8 mouse cellular contexts compared by ENCODE assay signal in genomic region chr5:83484135-83484534, GRCm38 (mm10).
DNase-seq lines count a peak whose midpoint lies in the region; ATAC-seq and TF ChIP-seq lines count a peak whose summit lies in the region.

No protein-coding gene starts in this region.

- H3K36me3 ChIP-seq in midbrain, embryonic 10.5 days, result no peaks in the 10 kb centered on the region
- H3K36me3 ChIP-seq in midbrain, embryonic 13.5 days, result no peaks in the 10 kb centered on the region

- H3K4me3 ChIP-seq in gastrocnemius, adult 2 months, result no peak overlapping the region
- no peak overlapping the region for H3K4me3 ChIP-seq in midbrain, embryonic 10.5 days
- H3K4me3 ChIP-seq in midbrain, embryonic 13.5 days (replicated peaks), result no peak overlapping the region
- no peak overlapping the region for H3K4me3 ChIP-seq in left cerebral cortex, adult 2 months

- no peaks in the 10 kb centered on the region for H3K9me3 ChIP-seq in midbrain, embryonic 10.5 days (replicated peaks)
- no peaks in the 10 kb centered on the region for H3K9me3 ChIP-seq in midbrain, embryonic 13.5 days

- no peak for ATAC-seq in midbrain, embryonic 13.5 days
- ATAC-seq in megakaryocyte-erythroid progenitor cell, adult 5-6 weeks (replicated peaks; ENCODE audit: low FRiP score, low TSS enrichment, poor library complexity, severe bottlenecking), result no peak

- H3K4me1 ChIP-seq in midbrain, embryonic 10.5 days, result no peaks in the 10 kb centered on the region
- no peaks in the 10 kb centered on the region for H3K4me1 ChIP-seq in midbrain, embryonic 13.5 days (replicated peaks)

- no peak overlapping the region for H3K4me2 ChIP-seq in midbrain, embryonic 13.5 days (replicated peaks)

- H3K27me3 ChIP-seq in midbrain, embryonic 10.5 days (ENCODE audit: low read depth, poor library complexity, severe bottlenecking), result no peaks in the 10 kb centered on the region
- no peaks in the 10 kb centered on the region for H3K27me3 ChIP-seq in midbrain, embryonic 13.5 days

- DNase-seq in gastrocnemius, adult 2 months, result no peak
- DNase-seq in gastrocnemius, adult 18-20 months (ENCODE audit: low spot score), result no peak
- peak; percentile 17 for DNase-seq in midbrain, embryonic 10.5 days (ENCODE audit: low spot score)
- DNase-seq in c-Kit-positive CD71-negative TER-119-negative erythroid progenitor cells, embryonic 14.5 days (ENCODE audit: low read depth), result peak; percentile 9
- DNase-seq in left cerebral cortex, adult 2 months (ENCODE audit: extremely low spot score in 1 of 2, low spot score in 2 of 2), result peak; percentile 26 to 29
- DNase-seq in adrenal gland, postnatal 25 days, result no peak

- no peak overlapping the region for H3K27ac ChIP-seq in gastrocnemius, adult 2 months
- no peak overlapping the region for H3K27ac ChIP-seq in midbrain, embryonic 10.5 days (replicated peaks)
- no peak overlapping the region for H3K27ac ChIP-seq in midbrain, embryonic 13.5 days
- no peak overlapping the region for H3K27ac ChIP-seq in left cerebral cortex, adult 2 months

- H3K9ac ChIP-seq in midbrain, embryonic 13.5 days (replicated peaks), result no peak overlapping the region

- WGBS in midbrain, embryonic 10.5 days, result 13% methylated on average over 1 of the region's 1 CpGs
- WGBS in midbrain, embryonic 13.5 days, result 11% methylated on average over 1 of the region's 1 CpGs

- intact Hi-C loops in gastrocnemius, adult 2 months (cut with DNase I), result no loop called here
- intact Hi-C loops in left cerebral cortex, adult 2 months (cut with DNase I), result no loop called here

- peak; percentile 62 for TF ChIP-seq CTCF in gastrocnemius, adult 2 months (IDR thresholded peaks at IDR 0.05)
- TF ChIP-seq CTCF in left cerebral cortex, adult 2 months (IDR thresholded peaks at IDR 0.05), result peak; percentile 74

Comparison
In these comparisons a context has a peak if more than half of its experiments do, and no peak if none do; other contexts are left out.
1. DNase-seq: peak in midbrain, embryonic 10.5 days (single experiment), c-Kit-positive CD71-negative TER-119-negative erythroid progenitor cells, embryonic 14.5 days (single experiment) and left cerebral cortex, adult 2 months (2 of 2); none in gastrocnemius, adult 2 months (single experiment), gastrocnemius, adult 18-20 months (single experiment) and adrenal gland, postnatal 25 days (single experiment).